19 mouse cellular contexts compared by ENCODE assay signal in genomic region chr7:4503858-4504257, GRCm38 (mm10). TPM values are rescaled to one million over a fixed set of nuclear protein-coding genes. Genes with fewer than 3 reads are reported as not detected.
DNase-seq lines count a peak whose midpoint lies in the region; ATAC-seq and TF ChIP-seq lines count a peak whose summit lies in the region.
"Had no signal": no experiment of that assay in that cellular context is flagged by ENCODE, and none has a peak within 500 bp of the region (broad histone marks: within the 10 kb centered on the region; RNA-seq: fewer than 3 reads in every experiment).

No protein-coding gene starts in this region.

- ATAC-seq in heart, embryonic 15.5 days (replicated peaks; ENCODE audit: insufficient number of reproducible peaks, insufficient read depth, low FRiP score, low read depth): no peak
- ATAC-seq in liver, embryonic 15.5 days (ENCODE audit: insufficient read depth): no peak
- no peak for ATAC-seq in hindbrain, embryonic 16.5 days
- no peak for ATAC-seq in intestine, embryonic 15.5 days
- ATAC-seq: forebrain, embryonic 16.5 days; hindbrain, postnatal 0 days; lung, postnatal 0 days had no signal

- no peak for DNase-seq in heart, postnatal 10 days
- peak; percentile 48 for DNase-seq in MEL (ENCODE audit: low read depth, low spot score)
- DNase-seq in layer of hippocampus, postnatal 25 days (ENCODE audit: extremely low spot score in 1 of 2, low spot score in 1 of 2): no peak
- DNase-seq: cerebellum, postnatal 36 days; kidney, adult 18-20 months; kidney, postnatal 36 days; thymus, postnatal 4 days had no signal

- H3K36me3 ChIP-seq in heart, embryonic 15.5 days: no peaks in the 10 kb centered on the region
- peaks cover 0 to 35% of the 10 kb centered on the region in 2 experiments; a peak in 2 of 4 replicates for H3K36me3 ChIP-seq in MEL (ENCODE audit: control insufficient read depth in 1 of 2, insufficient read depth in 2 of 2, low read length in 2 of 2)
- 0 out of 2 replicates have a peak, but pooled peaks cover 3% of the 10 kb centered on the region for H3K36me3 ChIP-seq in liver, embryonic 15.5 days (replicated peaks)
- 0 out of 2 replicates have a peak, but pooled peaks cover 3% of the 10 kb centered on the region for H3K36me3 ChIP-seq in hindbrain, embryonic 16.5 days (ENCODE audit: control insufficient read depth, insufficient read depth, low read length)
- H3K36me3 ChIP-seq in intestine, embryonic 15.5 days: no peaks in the 10 kb centered on the region
- H3K36me3 ChIP-seq: limb, embryonic 13.5 days; neural tube, embryonic 12.5 days had no signal

- TF ChIP-seq CTCF in MEL (IDR thresholded peaks at IDR 0.05 in 2 of 3, conservative IDR thresholded peaks at IDR 0.05 in 1 of 3; ENCODE audit: control insufficient read depth in 1 of 3, insufficient read depth in 1 of 3, low read depth in 2 of 3, low read length in 3 of 3, poor library complexity in 1 of 3, severe bottlenecking in 1 of 3): no peak
- no peak for TF ChIP-seq CTCF in bone marrow macrophage, adult 2 months (IDR thresholded peaks at IDR 0.05; ENCODE audit: low read depth, low read length)

- TF ChIP-seq POLR2A in MEL (IDR thresholded peaks at IDR 0.05; ENCODE audit: control insufficient read depth in 1 of 2, insufficient read depth in 1 of 2, low read depth in 1 of 2, low read length in 2 of 2, poor library complexity in 1 of 2): no peak
- TF ChIP-seq POLR2A in bone marrow macrophage, adult 2 months (IDR thresholded peaks at IDR 0.05; ENCODE audit: borderline replicate concordance, low read depth, low read length): no peak

- H3K9me3 ChIP-seq in heart, embryonic 15.5 days (replicated peaks): no peaks in the 10 kb centered on the region
- H3K9me3 ChIP-seq in MEL (replicated peaks; ENCODE audit: insufficient read depth, low read length): no peaks in the 10 kb centered on the region
- H3K9me3 ChIP-seq in liver, embryonic 15.5 days (replicated peaks): no peaks in the 10 kb centered on the region
- no peaks in the 10 kb centered on the region for H3K9me3 ChIP-seq in hindbrain, embryonic 16.5 days (ENCODE audit: control insufficient read depth, low read length)
- H3K9me3 ChIP-seq in intestine, embryonic 15.5 days: no peaks in the 10 kb centered on the region
- H3K9me3 ChIP-seq: G1E; limb, embryonic 13.5 days; neural tube, embryonic 12.5 days had no signal

- no peak for TF ChIP-seq EP300 in MEL (IDR thresholded peaks at IDR 0.05; ENCODE audit: low read depth in 1 of 2, low read length in 2 of 2)

- peaks cover 34% of the 10 kb centered on the region for H3K4me1 ChIP-seq in heart, embryonic 15.5 days (replicated peaks)
- peaks cover 10 to 43% of the 10 kb centered on the region in 2 experiments for H3K4me1 ChIP-seq in MEL (ENCODE audit: control insufficient read depth in 1 of 2, insufficient read depth in 2 of 2, low read length in 2 of 2)
- H3K4me1 ChIP-seq in bone marrow macrophage, adult 2 months (ENCODE audit: control insufficient read depth, insufficient read depth, low read length): peaks cover 40% of the 10 kb centered on the region
- H3K4me1 ChIP-seq in liver, embryonic 15.5 days (replicated peaks): peaks cover 61% of the 10 kb centered on the region
- H3K4me1 ChIP-seq in hindbrain, embryonic 16.5 days (ENCODE audit: control insufficient read depth, insufficient read depth, low read depth, low read length): peaks cover 17% of the 10 kb centered on the region
- peaks cover 19% of the 10 kb centered on the region for H3K4me1 ChIP-seq in intestine, embryonic 15.5 days (replicated peaks)

- H3K4me3 ChIP-seq in heart, embryonic 15.5 days: no peak overlapping the region
- no peak overlapping the region for H3K4me3 ChIP-seq in MEL (ENCODE audit: control insufficient read depth in 1 of 2, insufficient read depth in 1 of 2, low read depth in 2 of 2, low read length in 2 of 2)
- no peak overlapping the region for H3K4me3 ChIP-seq in bone marrow macrophage, adult 2 months (ENCODE audit: insufficient read depth, low read length)
- H3K4me3 ChIP-seq in liver, embryonic 15.5 days (replicated peaks): no peak overlapping the region
- H3K4me3 ChIP-seq in hindbrain, embryonic 16.5 days (ENCODE audit: low read length): no peak overlapping the region
- H3K4me3 ChIP-seq in intestine, embryonic 15.5 days (replicated peaks): no peak overlapping the region
- H3K4me3 ChIP-seq: limb, embryonic 13.5 days; neural tube, embryonic 12.5 days had no signal

- H3K27me3 ChIP-seq in heart, embryonic 15.5 days: no peaks in the 10 kb centered on the region
- H3K27me3 ChIP-seq in MEL (ENCODE audit: control insufficient read depth in 1 of 2, insufficient read depth in 2 of 2, low read length in 2 of 2): no peaks in the 10 kb centered on the region
- H3K27me3 ChIP-seq in liver, embryonic 15.5 days: no peaks in the 10 kb centered on the region
- no peaks in the 10 kb centered on the region for H3K27me3 ChIP-seq in hindbrain, embryonic 16.5 days (replicated peaks; ENCODE audit: control insufficient read depth, insufficient read depth, low read length)
- H3K27me3 ChIP-seq in intestine, embryonic 15.5 days (replicated peaks): no peaks in the 10 kb centered on the region
- H3K27me3 ChIP-seq: limb, embryonic 13.5 days; neural tube, embryonic 12.5 days had no signal

- H3K9ac ChIP-seq in heart, embryonic 15.5 days: no peak overlapping the region
- H3K9ac ChIP-seq in MEL (ENCODE audit: control insufficient read depth, low read depth, low read length, poor library complexity, severe bottlenecking): peak overlapping the region; percentile 53; the same call in 1 of the 2 replicates
- no peak overlapping the region for H3K9ac ChIP-seq in liver, embryonic 15.5 days
- H3K9ac ChIP-seq in hindbrain, embryonic 16.5 days (ENCODE audit: low read depth, low read length): no peak overlapping the region
- H3K9ac ChIP-seq in intestine, embryonic 15.5 days: no peak overlapping the region
- H3K9ac ChIP-seq: limb, embryonic 13.5 days; neural tube, embryonic 12.5 days had no signal

- TF ChIP-seq RAD21 in MEL (IDR thresholded peaks at IDR 0.05; ENCODE audit: low read depth, low read length): no peak

- H3K79me2 ChIP-seq in MEL (ENCODE audit: control insufficient read depth, insufficient read depth, low read length, poor library complexity): peaks cover 28% of the 10 kb centered on the region

- WGBS in heart, embryonic 15.5 days: 73% methylated on average over 5 of the region's 5 CpGs
- WGBS in liver, embryonic 15.5 days (ENCODE audit: insufficient replicate concordance): 43% methylated on average over 5 of the region's 5 CpGs
- WGBS in hindbrain, embryonic 16.5 days: 85% methylated on average over 5 of the region's 5 CpGs
- WGBS in intestine, embryonic 15.5 days: 83% methylated on average over 5 of the region's 5 CpGs

- H3K27ac ChIP-seq in heart, embryonic 15.5 days: peak overlapping the region; percentile 25; the same call in 1 of the 2 replicates
- H3K27ac ChIP-seq in MEL (ENCODE audit: control insufficient read depth, low read depth, low read length): peak overlapping the region; percentile 93
- peak overlapping the region; percentile 88 for H3K27ac ChIP-seq in bone marrow macrophage, adult 2 months (ENCODE audit: insufficient read depth, low read depth, low read length)
- peak overlapping the region; percentile 67 for H3K27ac ChIP-seq in liver, embryonic 15.5 days (replicated peaks)
- H3K27ac ChIP-seq in hindbrain, embryonic 16.5 days (ENCODE audit: low read depth, low read length): no peak overlapping the region
- H3K27ac ChIP-seq in intestine, embryonic 15.5 days: no peak overlapping the region
- H3K27ac ChIP-seq: hindbrain, postnatal 0 days; limb, embryonic 13.5 days; neural tube, embryonic 12.5 days had no signal

- H3K4me2 ChIP-seq in heart, embryonic 15.5 days: no peak overlapping the region
- no peak overlapping the region for H3K4me2 ChIP-seq in liver, embryonic 15.5 days
- H3K4me2 ChIP-seq in hindbrain, embryonic 16.5 days (ENCODE audit: low read length): no peak overlapping the region
- H3K4me2 ChIP-seq in intestine, embryonic 15.5 days (replicated peaks): no peak overlapping the region
- H3K4me2 ChIP-seq: limb, embryonic 13.5 days; neural tube, embryonic 12.5 days had no signal

- intact Hi-C loops in heart, postnatal 10 days (cut with DNase I): no loop called here

RNA-seq across cellular contexts. Expression of gene Ppp1r12c, which starts 2.4 kb away (rescaled TPM):
- polyA plus RNA-seq in heart, embryonic 15.5 days (2015; fragmentation: Nextera tagmentation; extraction: Ambion mirVana): 32.5 and 43.7 TPM in 2 replicates
- total RNA-seq in heart, postnatal 10 days (2021): 10 to 100 TPM; 74.8 to 97.1 TPM
- total RNA-seq in MEL (2012; rRNA removed): 51.4 and 64.2 TPM in 2 replicates
- 100 to 1,000 TPM in 1 of 2 experiments, not detected in 1; 153 TPM for polyA plus RNA-seq in MEL (2012; ENCODE audit: insufficient read depth in 1 of 2, insufficient read length in 2 of 2, low read depth in 1 of 2, low replicate concordance in 2 of 2, missing spikeins in 1 of 2)
- polyA plus RNA-seq in bone marrow macrophage, adult 2 months (2012; ENCODE audit: insufficient read depth, insufficient read length, missing spikeins): 293 and 348 TPM in 2 replicates
- 17.4 and 20.9 TPM in 2 replicates for polyA plus RNA-seq in liver, embryonic 15.5 days (2015; fragmentation: Nextera tagmentation; extraction: Ambion mirVana)
- polyA plus RNA-seq in hindbrain, embryonic 16.5 days (2015; fragmentation: Nextera tagmentation; extraction: Ambion mirVana): 18.3 and 38.5 TPM in 2 replicates
- 100 to 1,000 TPM; 128 to 167 TPM for total RNA-seq in layer of hippocampus, postnatal 25 days (2021)
- 42.4 and 45.8 TPM in 2 replicates for polyA plus RNA-seq in intestine, embryonic 15.5 days (2015; fragmentation: Nextera tagmentation; extraction: Ambion mirVana)

RNA-seq across cellular contexts. Expression of gene Tnnt1, which starts 12.3 kb away (rescaled TPM):
- 255 and 278 TPM in 2 replicates for polyA plus RNA-seq in heart, embryonic 15.5 days (2015; fragmentation: Nextera tagmentation; extraction: Ambion mirVana)
- total RNA-seq in heart, postnatal 10 days (2021): 10 to 100 TPM; 36.1 to 38.1 TPM
- 5.0 and 5.4 TPM in 2 replicates for total RNA-seq in MEL (2012; rRNA removed)
- 10 to 100 TPM in 1 of 2 experiments, not detected in 1; 16.4 TPM for polyA plus RNA-seq in MEL (2012; ENCODE audit: insufficient read depth in 1 of 2, insufficient read length in 2 of 2, low read depth in 1 of 2, low replicate concordance in 2 of 2, missing spikeins in 1 of 2)
- polyA plus RNA-seq in bone marrow macrophage, adult 2 months (2012; ENCODE audit: insufficient read depth, insufficient read length, missing spikeins): 3.0 and 4.4 TPM in 2 replicates
- polyA plus RNA-seq in liver, embryonic 15.5 days (2015; fragmentation: Nextera tagmentation; extraction: Ambion mirVana): 11.7 and 16.9 TPM in 2 replicates
- 3.7 and 15.9 TPM in 2 replicates for polyA plus RNA-seq in hindbrain, embryonic 16.5 days (2015; fragmentation: Nextera tagmentation; extraction: Ambion mirVana)
- 1 to 10 TPM; 1.5 to 1.9 TPM for total RNA-seq in layer of hippocampus, postnatal 25 days (2021)
- 21.3 and 27.1 TPM in 2 replicates for polyA plus RNA-seq in intestine, embryonic 15.5 days (2015; fragmentation: Nextera tagmentation; extraction: Ambion mirVana)
- total RNA-seq: G1E had no signal

RNA-seq across cellular contexts. Expression of gene Tnni3, which starts 20.2 kb away (rescaled TPM):
- polyA plus RNA-seq in heart, embryonic 15.5 days (2015; fragmentation: Nextera tagmentation; extraction: Ambion mirVana): 2,753 and 3,427 TPM in 2 replicates
- total RNA-seq in heart, postnatal 10 days (2021): 1,000 to 10,000 TPM; 6,124 to 6,345 TPM
- total RNA-seq in MEL (2012; rRNA removed): 281 and 353 TPM in 2 replicates
- 100 to 1,000 TPM in 1 of 2 experiments, not detected in 1; 328 TPM for polyA plus RNA-seq in MEL (2012; ENCODE audit: insufficient read depth in 1 of 2, insufficient read length in 2 of 2, low read depth in 1 of 2, low replicate concordance in 2 of 2, missing spikeins in 1 of 2)
- polyA plus RNA-seq in bone marrow macrophage, adult 2 months (2012; ENCODE audit: insufficient read depth, insufficient read length, missing spikeins): 12.3 and 19.9 TPM in 2 replicates
- 0.39 and 1.3 TPM in 2 replicates for polyA plus RNA-seq in liver, embryonic 15.5 days (2015; fragmentation: Nextera tagmentation; extraction: Ambion mirVana)
- polyA plus RNA-seq in hindbrain, embryonic 16.5 days (2015; fragmentation: Nextera tagmentation; extraction: Ambion mirVana): 1.7 and 2.0 TPM in 2 replicates
- total RNA-seq in layer of hippocampus, postnatal 25 days (2021): under 1 TPM in 1 of 2 experiments, not detected in 1; 0.44 TPM
- 2.2 and 3.0 TPM in 2 replicates for polyA plus RNA-seq in intestine, embryonic 15.5 days (2015; fragmentation: Nextera tagmentation; extraction: Ambion mirVana)
- total RNA-seq: G1E; hindbrain, postnatal 0 days; left cerebral cortex, postnatal 10 days had no signal

RNA-seq across cellular contexts. Expression of gene Dnaaf3, which starts 28.4 kb away (rescaled TPM):
- polyA plus RNA-seq in heart, embryonic 15.5 days (2015; fragmentation: Nextera tagmentation; extraction: Ambion mirVana): 0.96 and 1.2 TPM in 2 replicates
- total RNA-seq in heart, postnatal 10 days (2021): under 1 TPM; 0.81 to 0.87 TPM
- total RNA-seq in MEL (2012; rRNA removed): 0.69 and 0.73 TPM in 2 replicates
- 1 to 10 TPM in 1 of 2 experiments, not detected in 1; 2.9 TPM for polyA plus RNA-seq in MEL (2012; ENCODE audit: insufficient read depth in 1 of 2, insufficient read length in 2 of 2, low read depth in 1 of 2, low replicate concordance in 2 of 2, missing spikeins in 1 of 2)
- 8.2 and 8.9 TPM in 2 replicates for polyA plus RNA-seq in bone marrow macrophage, adult 2 months (2012; ENCODE audit: insufficient read depth, insufficient read length, missing spikeins)
- polyA plus RNA-seq in liver, embryonic 15.5 days (2015; fragmentation: Nextera tagmentation; extraction: Ambion mirVana): 0.07 and 0.26 TPM in 2 replicates
- 2.8 TPM in 2 replicates for polyA plus RNA-seq in hindbrain, embryonic 16.5 days (2015; fragmentation: Nextera tagmentation; extraction: Ambion mirVana)
- total RNA-seq in layer of hippocampus, postnatal 25 days (2021): under 1 TPM; 0.34 to 0.38 TPM
- polyA plus RNA-seq in intestine, embryonic 15.5 days (2015; fragmentation: Nextera tagmentation; extraction: Ambion mirVana): 1.1 TPM in 2 replicates
- total RNA-seq: G1E had no signal
- polyA plus RNA-seq: G1E had no signal

RNA-seq across cellular contexts. Expression of gene Eps8l1, which starts 43.4 kb away (rescaled TPM):
- polyA plus RNA-seq in heart, embryonic 15.5 days (2015; fragmentation: Nextera tagmentation; extraction: Ambion mirVana): 4.8 TPM in 2 replicates
- total RNA-seq in heart, postnatal 10 days (2021): 1 to 10 TPM; 3.2 to 3.5 TPM
- total RNA-seq in MEL (2012; rRNA removed): 0.19 TPM in 1 of 2 replicates, not detected in the other
- under 1 TPM in 1 of 2 experiments, not detected in 1; 0.01 TPM for polyA plus RNA-seq in MEL (2012; ENCODE audit: insufficient read depth in 1 of 2, insufficient read length in 2 of 2, low read depth in 1 of 2, low replicate concordance in 2 of 2, missing spikeins in 1 of 2)
- polyA plus RNA-seq in bone marrow macrophage, adult 2 months (2012; ENCODE audit: insufficient read depth, insufficient read length, missing spikeins): 23.7 and 29.0 TPM in 2 replicates
- polyA plus RNA-seq in liver, embryonic 15.5 days (2015; fragmentation: Nextera tagmentation; extraction: Ambion mirVana): 1.4 and 1.8 TPM in 2 replicates
- 16.3 and 16.5 TPM in 2 replicates for polyA plus RNA-seq in hindbrain, embryonic 16.5 days (2015; fragmentation: Nextera tagmentation; extraction: Ambion mirVana)
- 1 to 10 TPM; 5.3 to 5.7 TPM for total RNA-seq in layer of hippocampus, postnatal 25 days (2021)
- 3.4 and 3.9 TPM in 2 replicates for polyA plus RNA-seq in intestine, embryonic 15.5 days (2015; fragmentation: Nextera tagmentation; extraction: Ambion mirVana)
- polyA plus RNA-seq: G1E had no signal

Comparison
In these comparisons a context has a peak if more than half of its experiments do, and no peak if none do; other contexts are left out.
1. H3K27ac ChIP-seq: peak in heart, embryonic 15.5 days (single experiment), MEL (single experiment), bone marrow macrophage, adult 2 months (single experiment) and liver, embryonic 15.5 days (single experiment); none in hindbrain, embryonic 16.5 days (single experiment) and intestine, embryonic 15.5 days (single experiment).